Mouse (Mus musculus): Measurements from ENCODE around the gene Olfr1019. TPM values are rescaled to one million over a fixed set of nuclear protein-coding genes. Genes with fewer than 3 reads are reported as not detected.

The Olfr1019 gene
- total RNA-seq (2015; ENCODE audit: low replicate concordance) = not detected in 2 replicates
- not detected in 2 replicates for total RNA-seq (2017; ENCODE audit: low replicate concordance)

- no peak for ATAC-seq (replicated peaks; ENCODE audit: low FRiP score, poor library complexity, severe bottlenecking)
These were observed at the start of gene Olfr1019 for GRCm38 (mm10) chr2:85845383-85845782. Gene Olfr1019, minus strand, starts transcription at chr2:85845483.

GRCm38 (mm10) chr2:85885340-85885739 lies 40.1 kb upstream of the Olfr1019 start, which contains the start of gene Olfr1023:
Gene Olfr1023, plus strand, starts transcription at chr2:85885640.
- no peak for ATAC-seq (replicated peaks; ENCODE audit: low FRiP score, poor library complexity, severe bottlenecking)

GRCm38 (mm10) chr2:85868294-85868693 lies 23.0 kb upstream of the Olfr1019 start, which contains the start of gene Olfr1022:
Gene Olfr1022, plus strand, starts transcription at chr2:85868594.
- ATAC-seq (replicated peaks; ENCODE audit: low FRiP score, poor library complexity, severe bottlenecking) = no peak

GRCm38 (mm10) chr2:85846730-85847129 lies 1.4 kb upstream of the Olfr1019 start, which contains the start of gene Olfr1020:
Gene Olfr1020, plus strand, starts transcription at chr2:85847030.
- no peak for ATAC-seq (replicated peaks; ENCODE audit: low FRiP score, poor library complexity, severe bottlenecking)

GRCm38 (mm10) chr2:85818179-85818578 lies 27.1 kb downstream of the Olfr1019 start, which contains the start of gene Olfr1018:
Gene Olfr1018, plus strand, starts transcription at chr2:85818479.
- no peak for ATAC-seq (replicated peaks; ENCODE audit: low FRiP score, poor library complexity, severe bottlenecking)

- no peak for ATAC-seq (replicated peaks; ENCODE audit: low FRiP score, poor library complexity, severe bottlenecking)
These were observed 40.8 kb downstream of the Olfr1019 start for GRCm38 (mm10) chr2:85804501-85804900.

- ATAC-seq (replicated peaks; ENCODE audit: low FRiP score, poor library complexity, severe bottlenecking) = no peak
These were observed 42.8 kb downstream of the Olfr1019 start, which contains the start of gene Olfr1016 for GRCm38 (mm10) chr2:85802444-85802843. Gene Olfr1016, minus strand, starts transcription at chr2:85802544.

- no peak for ATAC-seq (replicated peaks; ENCODE audit: low FRiP score, poor library complexity, severe bottlenecking)
These were observed 53.0 kb downstream of the Olfr1019 start for GRCm38 (mm10) chr2:85792331-85792730.

Other genes starting within 250 kb of the Olfr1019 start
- not detected in 2 replicates for gene Olfr1000, start 233.6 kb downstream of the Olfr1019 start, total RNA-seq (2015; ENCODE audit: low replicate concordance)
- gene Olfr1000, start 233.6 kb downstream of the Olfr1019 start, total RNA-seq (2017; ENCODE audit: low replicate concordance) = not detected in 2 replicates
- gene Olfr1002, start 194.8 kb downstream of the Olfr1019 start, total RNA-seq (2015; ENCODE audit: low replicate concordance) = not detected in 2 replicates
- gene Olfr1002, start 194.8 kb downstream of the Olfr1019 start, total RNA-seq (2017; ENCODE audit: low replicate concordance) = not detected in 2 replicates
- gene Olfr154, start 181.0 kb downstream of the Olfr1019 start, total RNA-seq (2015; ENCODE audit: low replicate concordance) = not detected in 2 replicates
- gene Olfr154, start 181.0 kb downstream of the Olfr1019 start, total RNA-seq (2017; ENCODE audit: low replicate concordance) = not detected in 2 replicates
- gene Olfr1006, start 166.7 kb downstream of the Olfr1019 start, total RNA-seq (2015; ENCODE audit: low replicate concordance) = not detected in 2 replicates
- not detected in 2 replicates for gene Olfr1006, start 166.7 kb downstream of the Olfr1019 start, total RNA-seq (2017; ENCODE audit: low replicate concordance)
- gene Olfr1008, start 156.1 kb downstream of the Olfr1019 start, total RNA-seq (2015; ENCODE audit: low replicate concordance) = not detected in 2 replicates
- not detected in 2 replicates for gene Olfr1008, start 156.1 kb downstream of the Olfr1019 start, total RNA-seq (2017; ENCODE audit: low replicate concordance)
- gene Olfr1009, start 130.1 kb downstream of the Olfr1019 start, total RNA-seq (2015; ENCODE audit: low replicate concordance) = not detected in 2 replicates
- gene Olfr1009, start 130.1 kb downstream of the Olfr1019 start, total RNA-seq (2017; ENCODE audit: low replicate concordance) = not detected in 2 replicates
- not detected in 2 replicates for gene Olfr1012, start 82.7 kb downstream of the Olfr1019 start, total RNA-seq (2015; ENCODE audit: low replicate concordance)
- not detected in 2 replicates for gene Olfr1012, start 82.7 kb downstream of the Olfr1019 start, total RNA-seq (2017; ENCODE audit: low replicate concordance)
- not detected in 2 replicates for gene Olfr1013, start 78.4 kb downstream of the Olfr1019 start, total RNA-seq (2015; ENCODE audit: low replicate concordance)
- gene Olfr1013, start 78.4 kb downstream of the Olfr1019 start, total RNA-seq (2017; ENCODE audit: low replicate concordance) = not detected in 2 replicates
- gene Olfr1014, start 72.8 kb downstream of the Olfr1019 start, total RNA-seq (2015; ENCODE audit: low replicate concordance) = not detected in 2 replicates
- gene Olfr1014, start 72.8 kb downstream of the Olfr1019 start, total RNA-seq (2017; ENCODE audit: low replicate concordance) = not detected in 2 replicates
- not detected in 2 replicates for gene Olfr1015, start 63.5 kb downstream of the Olfr1019 start, total RNA-seq (2015; ENCODE audit: low replicate concordance)
- not detected in 2 replicates for gene Olfr1015, start 63.5 kb downstream of the Olfr1019 start, total RNA-seq (2017; ENCODE audit: low replicate concordance)
- not detected in 2 replicates for gene Olfr1016, start 42.9 kb downstream of the Olfr1019 start, total RNA-seq (2015; ENCODE audit: low replicate concordance)
- gene Olfr1016, start 42.9 kb downstream of the Olfr1019 start, total RNA-seq (2017; ENCODE audit: low replicate concordance) = not detected in 2 replicates
- gene Olfr1018, start 27.0 kb downstream of the Olfr1019 start, total RNA-seq (2015; ENCODE audit: low replicate concordance) = not detected in 2 replicates
- 0.39 TPM in 1 of 2 replicates, not detected in the other for gene Olfr1018, start 27.0 kb downstream of the Olfr1019 start, total RNA-seq (2017; ENCODE audit: low replicate concordance)
- gene Olfr1020, start 1.5 kb upstream of the Olfr1019 start, total RNA-seq (2015; ENCODE audit: low replicate concordance) = not detected in 2 replicates
- gene Olfr1020, start 1.5 kb upstream of the Olfr1019 start, total RNA-seq (2017; ENCODE audit: low replicate concordance) = not detected in 2 replicates
- gene Olfr1022, start 23.1 kb upstream of the Olfr1019 start, total RNA-seq (2015; ENCODE audit: low replicate concordance) = not detected in 2 replicates
- not detected in 2 replicates for gene Olfr1022, start 23.1 kb upstream of the Olfr1019 start, total RNA-seq (2017; ENCODE audit: low replicate concordance)
- gene Olfr1023, start 40.2 kb upstream of the Olfr1019 start, total RNA-seq (2015; ENCODE audit: low replicate concordance) = not detected in 2 replicates
- gene Olfr1023, start 40.2 kb upstream of the Olfr1019 start, total RNA-seq (2017; ENCODE audit: low replicate concordance) = not detected in 2 replicates
- not detected in 2 replicates for gene Olfr1024, start 59.6 kb upstream of the Olfr1019 start, total RNA-seq (2015; ENCODE audit: low replicate concordance)
- not detected in 2 replicates for gene Olfr1024, start 59.6 kb upstream of the Olfr1019 start, total RNA-seq (2017; ENCODE audit: low replicate concordance)
- gene Olfr1025-ps1, start 69.7 kb upstream of the Olfr1019 start, total RNA-seq (2015; ENCODE audit: low replicate concordance) = not detected in 2 replicates
- gene Olfr1025-ps1, start 69.7 kb upstream of the Olfr1019 start, total RNA-seq (2017; ENCODE audit: low replicate concordance) = not detected in 2 replicates
- not detected in 2 replicates for gene Olfr1026, start 76.1 kb upstream of the Olfr1019 start, total RNA-seq (2015; ENCODE audit: low replicate concordance)
- not detected in 2 replicates for gene Olfr1026, start 76.1 kb upstream of the Olfr1019 start, total RNA-seq (2017; ENCODE audit: low replicate concordance)
- not detected in 2 replicates for gene Olfr1028, start 105.0 kb upstream of the Olfr1019 start, total RNA-seq (2015; ENCODE audit: low replicate concordance)
- not detected in 2 replicates for gene Olfr1028, start 105.0 kb upstream of the Olfr1019 start, total RNA-seq (2017; ENCODE audit: low replicate concordance)
- not detected in 2 replicates for gene Olfr1029, start 128.4 kb upstream of the Olfr1019 start, total RNA-seq (2015; ENCODE audit: low replicate concordance)
- gene Olfr1029, start 128.4 kb upstream of the Olfr1019 start, total RNA-seq (2017; ENCODE audit: low replicate concordance) = not detected in 2 replicates
- gene Olfr1030, start 133.8 kb upstream of the Olfr1019 start, total RNA-seq (2015; ENCODE audit: low replicate concordance) = not detected in 2 replicates
- gene Olfr1030, start 133.8 kb upstream of the Olfr1019 start, total RNA-seq (2017; ENCODE audit: low replicate concordance) = not detected in 2 replicates
- not detected in 2 replicates for gene Olfr1031, start 144.8 kb upstream of the Olfr1019 start, total RNA-seq (2015; ENCODE audit: low replicate concordance)
- gene Olfr1031, start 144.8 kb upstream of the Olfr1019 start, total RNA-seq (2017; ENCODE audit: low replicate concordance) = not detected in 2 replicates
- not detected in 2 replicates for gene Olfr1032, start 160.1 kb upstream of the Olfr1019 start, total RNA-seq (2015; ENCODE audit: low replicate concordance)
- not detected in 2 replicates for gene Olfr1032, start 160.1 kb upstream of the Olfr1019 start, total RNA-seq (2017; ENCODE audit: low replicate concordance)
- gene Olfr1033, start 175.2 kb upstream of the Olfr1019 start, total RNA-seq (2015; ENCODE audit: low replicate concordance) = not detected in 2 replicates
- not detected in 2 replicates for gene Olfr1033, start 175.2 kb upstream of the Olfr1019 start, total RNA-seq (2017; ENCODE audit: low replicate concordance)
- not detected in 2 replicates for gene Olfr1034, start 200.4 kb upstream of the Olfr1019 start, total RNA-seq (2015; ENCODE audit: low replicate concordance)
- gene Olfr1034, start 200.4 kb upstream of the Olfr1019 start, total RNA-seq (2017; ENCODE audit: low replicate concordance) = not detected in 2 replicates
- not detected in 2 replicates for gene Olfr1036, start 228.5 kb upstream of the Olfr1019 start, total RNA-seq (2015; ENCODE audit: low replicate concordance)
- gene Olfr1036, start 228.5 kb upstream of the Olfr1019 start, total RNA-seq (2017; ENCODE audit: low replicate concordance) = not detected in 2 replicates
- gene Olfr1037, start 241.9 kb upstream of the Olfr1019 start, total RNA-seq (2015; ENCODE audit: low replicate concordance) = not detected in 2 replicates
- not detected in 2 replicates for gene Olfr1037, start 241.9 kb upstream of the Olfr1019 start, total RNA-seq (2017; ENCODE audit: low replicate concordance)